Mouse (Mus musculus): Measurements from ENCODE around the gene Snx3.

The Snx3 gene

DNA sequence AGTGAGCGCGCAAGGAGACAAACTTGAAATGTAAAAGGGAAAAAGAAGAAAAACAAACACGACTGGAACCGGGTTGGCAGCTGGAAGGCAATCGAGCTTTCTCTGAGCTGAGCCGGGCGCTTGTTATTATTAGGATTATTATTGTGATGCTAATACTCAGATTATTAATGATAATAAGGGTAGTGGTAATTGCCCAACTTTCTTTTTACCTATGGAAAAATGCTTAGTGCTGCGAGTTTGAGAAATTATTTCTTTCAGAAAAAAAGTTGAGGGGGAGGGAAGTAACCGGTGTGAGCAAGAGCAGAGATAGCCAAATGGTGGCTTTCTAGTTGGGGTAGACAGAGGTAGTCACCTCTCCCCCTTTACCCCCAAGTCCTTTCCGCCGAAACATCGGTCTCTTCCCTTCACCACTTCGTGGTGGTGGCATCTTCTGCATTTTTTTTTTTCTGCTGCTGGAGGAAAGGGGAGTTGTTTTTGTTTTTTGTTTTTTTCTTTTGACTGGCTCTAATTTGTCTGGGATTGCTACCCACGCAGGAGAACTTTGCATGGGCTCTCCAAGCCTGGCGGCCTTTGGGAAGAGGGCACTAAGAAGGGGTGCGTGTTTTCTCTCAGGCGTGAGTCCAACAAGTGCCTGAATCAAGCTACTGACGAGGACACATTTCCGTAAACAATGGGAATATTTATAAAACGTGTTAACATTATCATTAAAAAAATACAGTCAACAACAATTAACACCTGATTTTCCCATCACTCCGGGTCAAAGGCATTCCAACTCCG is 77.1 kb downstream of the Snx3 start:
- no peak for DNase-seq (ENCODE audit: low spot score)

DNA sequence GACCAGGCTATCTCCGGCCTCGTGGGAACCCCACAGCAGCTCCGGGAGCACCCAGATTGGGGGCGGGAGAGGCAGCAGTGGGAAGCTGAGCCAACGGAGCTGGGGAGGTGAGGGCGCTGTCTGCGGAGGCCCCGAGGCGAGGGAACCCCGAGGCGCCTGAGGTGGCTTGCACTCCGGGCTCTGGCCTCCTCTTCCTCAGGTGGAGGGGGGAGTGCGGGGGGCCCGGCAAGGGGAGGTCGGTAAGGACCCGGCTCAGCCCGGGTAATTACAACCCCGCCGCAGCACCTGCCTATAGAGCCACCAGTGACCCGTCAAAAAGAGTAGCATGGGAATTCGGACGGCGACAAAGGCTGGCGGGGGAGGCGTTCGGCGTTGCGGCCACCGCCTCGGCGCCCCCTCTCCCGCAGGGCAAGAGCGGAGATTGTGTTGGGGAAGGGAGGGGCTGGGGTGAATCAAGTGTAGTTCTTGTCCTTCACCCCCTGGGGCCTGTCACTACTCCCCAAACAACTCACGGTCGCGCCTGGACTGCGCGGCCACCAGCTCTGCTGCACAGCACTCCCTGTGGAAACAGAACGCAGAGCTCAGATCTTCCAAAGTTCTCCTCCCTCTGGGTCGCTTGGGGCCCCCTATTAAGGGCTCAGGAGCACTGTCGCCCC is 77.8 kb downstream of the Snx3 start:
- DNase-seq (ENCODE audit: low spot score) = no peak

DNA sequence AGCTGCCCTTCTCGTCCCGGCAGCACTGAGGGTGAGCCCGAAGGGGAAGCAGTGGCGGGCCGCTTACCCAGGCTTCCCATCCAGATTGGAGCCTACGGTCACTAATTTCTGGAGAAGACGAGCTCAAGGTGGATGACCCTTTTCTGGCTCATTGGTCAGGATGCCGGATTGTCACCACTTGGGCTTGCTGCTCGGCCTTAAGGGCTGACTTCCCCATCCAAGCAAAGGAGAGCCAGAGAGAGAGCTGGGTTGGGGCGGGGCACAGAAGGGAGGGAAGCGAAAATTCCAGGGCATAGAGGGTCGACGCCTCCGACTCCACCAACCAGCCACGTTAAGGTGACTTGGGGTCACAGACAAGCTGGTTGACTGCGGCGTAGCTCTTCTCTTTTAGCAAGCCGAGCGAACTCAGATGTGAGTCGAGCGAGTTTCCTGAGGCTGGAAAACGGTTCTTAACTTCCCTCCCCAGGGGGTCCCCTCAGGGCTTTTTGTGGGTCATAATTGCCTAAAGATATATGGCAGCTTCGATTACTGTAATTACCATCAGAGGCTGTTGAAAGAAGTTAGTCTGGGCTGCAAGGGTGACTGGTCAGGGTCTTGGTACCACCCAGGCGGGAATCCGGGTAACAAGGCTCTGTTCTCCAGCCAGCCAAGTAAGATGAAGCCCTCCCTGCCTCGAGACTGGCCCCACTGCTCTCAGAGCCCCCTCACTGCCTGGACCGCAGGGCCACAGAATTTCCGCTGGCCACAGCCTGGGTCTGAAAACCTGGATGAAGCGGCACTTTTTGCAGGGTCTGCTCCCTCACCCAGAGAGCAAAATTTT is 78.5 kb downstream of the Snx3 start:
- DNase-seq (ENCODE audit: low spot score) = no peak

DNA sequence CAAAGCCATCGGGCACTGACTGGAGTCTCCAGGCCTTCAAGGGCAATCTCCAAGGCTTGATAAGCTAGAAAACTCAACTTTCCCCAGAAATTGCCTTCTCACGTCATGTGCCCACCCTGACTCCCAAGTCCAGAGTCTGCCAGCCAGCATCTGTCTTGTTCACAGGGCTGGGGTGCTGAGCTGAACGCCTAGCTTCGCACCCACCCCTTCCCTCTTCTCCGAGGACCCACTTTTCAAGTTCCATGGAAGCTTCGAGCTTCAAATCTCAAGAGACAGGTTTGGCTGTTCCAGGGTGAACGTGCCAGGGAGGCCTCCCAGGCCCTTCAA is 79.1 kb downstream of the Snx3 start:
- no peak for DNase-seq (ENCODE audit: low spot score)

DNA sequence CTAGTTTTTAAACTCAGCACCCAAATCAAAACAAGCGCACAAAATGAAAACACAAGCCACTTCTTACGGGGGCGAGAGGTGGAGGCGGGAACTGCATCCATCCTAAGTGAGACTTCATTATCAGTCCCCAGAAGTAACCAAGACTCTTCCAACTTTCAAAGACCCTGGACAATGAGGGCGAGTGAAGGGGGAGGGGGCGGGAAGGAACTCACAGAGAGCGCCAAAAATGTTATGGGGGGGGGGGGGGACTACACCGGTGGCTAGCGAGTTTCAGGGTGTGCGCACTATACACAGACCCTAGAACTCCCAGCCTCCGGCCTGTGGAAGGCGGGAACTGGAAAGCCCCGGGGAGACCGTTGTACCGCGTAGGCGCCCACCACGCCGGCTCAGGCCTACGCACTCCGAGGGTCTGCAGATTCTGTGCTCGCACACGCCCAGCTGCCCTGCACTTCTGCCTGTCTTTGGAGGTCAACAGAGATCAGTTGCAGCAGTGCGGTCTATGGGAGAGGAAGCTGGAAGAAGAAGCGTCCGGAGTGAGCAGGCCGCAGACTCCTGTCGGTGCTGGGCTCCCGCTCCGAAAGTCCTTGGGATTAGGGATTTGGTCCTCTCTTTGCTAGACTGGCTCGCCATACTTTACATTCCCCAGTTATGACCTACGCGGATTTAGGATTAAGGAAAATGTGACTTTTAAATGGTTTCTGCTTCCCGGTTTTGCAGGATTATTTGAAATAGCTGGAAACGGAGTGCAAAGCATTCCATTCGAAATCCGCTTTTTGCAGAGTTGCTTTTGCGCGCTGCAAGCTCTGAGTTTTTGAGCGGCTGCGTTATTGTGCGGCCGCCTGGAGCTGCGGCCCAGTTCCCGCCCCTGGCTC is 80.1 kb downstream of the Snx3 start:
- no peak for DNase-seq (ENCODE audit: low spot score)

DNA sequence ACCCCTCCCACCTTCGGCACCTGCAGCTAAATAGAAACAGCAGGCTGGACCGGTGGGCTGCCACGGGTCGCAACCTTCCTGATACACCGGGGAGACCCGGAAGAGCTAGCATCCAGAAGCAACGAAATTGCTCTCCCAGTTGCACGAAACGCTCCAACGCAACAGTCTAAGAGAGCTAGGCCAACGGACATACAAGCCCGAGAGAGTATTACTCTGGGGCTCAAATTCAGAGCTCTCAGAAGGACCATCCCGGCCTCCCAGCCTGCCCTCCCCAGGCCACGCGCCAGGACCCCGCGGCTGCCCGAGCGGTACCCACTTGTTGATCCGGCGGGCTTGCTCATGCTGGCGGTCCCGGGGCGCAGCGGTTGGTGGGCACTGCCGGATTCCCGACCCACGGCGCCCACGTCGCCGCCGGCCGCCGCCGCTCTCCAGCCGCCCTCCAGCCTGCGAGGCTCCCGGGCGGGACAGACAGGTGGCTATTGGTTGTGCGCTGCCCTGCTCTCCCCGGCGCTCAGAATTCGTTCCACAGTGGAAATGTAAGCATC is 80.8 kb downstream of the Snx3 start:
- DNase-seq (ENCODE audit: low spot score) = no peak

DNA sequence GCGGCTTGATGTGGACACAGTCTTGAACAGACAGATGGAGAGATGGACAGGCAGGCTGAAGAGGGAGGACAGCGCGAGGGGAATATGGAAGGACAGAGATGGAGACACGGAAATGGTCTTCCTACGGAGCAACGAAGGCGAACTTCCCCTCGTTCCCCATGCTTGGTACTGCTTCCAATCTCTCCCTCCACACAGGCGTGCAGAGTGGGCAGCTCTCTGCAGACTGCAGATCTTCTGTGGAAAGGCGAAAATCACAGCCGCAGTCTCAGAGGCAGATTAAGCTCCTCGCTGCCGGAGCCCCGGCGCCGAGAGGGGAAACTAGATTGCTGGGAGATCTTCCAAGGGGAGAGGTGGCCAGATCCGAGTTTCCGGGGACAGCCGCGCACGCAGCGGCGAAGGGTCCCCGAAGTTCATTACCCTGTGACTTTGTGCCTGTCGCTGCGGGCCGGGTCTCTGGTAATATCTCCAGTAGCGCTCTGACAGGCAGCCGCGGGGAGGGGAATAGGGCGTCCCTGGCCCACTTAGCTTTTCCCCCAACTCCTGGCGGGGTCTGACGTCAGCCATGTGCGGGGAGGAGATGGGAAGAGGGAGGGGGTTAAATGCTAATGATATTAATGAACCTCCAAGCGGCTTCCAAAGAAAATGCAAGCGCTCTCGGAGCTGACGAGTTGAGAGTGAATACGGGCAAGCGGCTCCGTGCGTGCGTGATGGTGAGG is 81.5 kb downstream of the Snx3 start, which contains the start of the genes Nr2e1 and Ostm1:
TSS of gene Nr2e1 (minus strand) at position 476 of the 716 bp plus-strand sequence.
TSS of gene Ostm1 (plus strand) at position 666 of the 716 bp plus-strand sequence.
- DNase-seq (ENCODE audit: low spot score) = no peak

DNA sequence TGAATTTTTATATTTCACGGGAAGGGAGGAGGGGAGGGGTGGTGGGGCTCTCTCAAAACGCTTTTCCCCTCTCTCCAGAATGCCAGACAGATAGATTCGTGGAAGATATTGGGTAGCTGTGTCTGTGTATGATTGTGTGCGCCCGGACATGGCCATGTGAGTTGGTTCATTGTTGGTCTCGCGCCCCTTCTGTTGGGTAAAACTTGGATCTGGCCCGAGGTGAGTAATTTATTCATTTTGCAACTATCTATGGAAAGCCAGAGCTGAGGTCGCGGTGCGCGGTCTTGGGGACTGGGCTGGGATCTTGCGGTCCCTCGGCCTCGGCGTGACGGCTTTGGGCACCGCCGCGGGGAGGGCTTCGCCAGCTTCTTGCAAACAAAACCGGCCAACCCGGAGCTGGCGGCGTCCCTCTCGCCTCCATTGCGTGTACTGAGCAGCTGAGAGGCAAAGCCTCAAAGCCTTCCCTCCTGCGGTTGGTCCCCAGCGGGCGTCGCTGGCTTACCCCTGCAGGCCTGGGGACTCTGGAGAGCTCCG is 82.1 kb downstream of the Snx3 start:
- DNase-seq (ENCODE audit: low spot score) = no peak

DNA sequence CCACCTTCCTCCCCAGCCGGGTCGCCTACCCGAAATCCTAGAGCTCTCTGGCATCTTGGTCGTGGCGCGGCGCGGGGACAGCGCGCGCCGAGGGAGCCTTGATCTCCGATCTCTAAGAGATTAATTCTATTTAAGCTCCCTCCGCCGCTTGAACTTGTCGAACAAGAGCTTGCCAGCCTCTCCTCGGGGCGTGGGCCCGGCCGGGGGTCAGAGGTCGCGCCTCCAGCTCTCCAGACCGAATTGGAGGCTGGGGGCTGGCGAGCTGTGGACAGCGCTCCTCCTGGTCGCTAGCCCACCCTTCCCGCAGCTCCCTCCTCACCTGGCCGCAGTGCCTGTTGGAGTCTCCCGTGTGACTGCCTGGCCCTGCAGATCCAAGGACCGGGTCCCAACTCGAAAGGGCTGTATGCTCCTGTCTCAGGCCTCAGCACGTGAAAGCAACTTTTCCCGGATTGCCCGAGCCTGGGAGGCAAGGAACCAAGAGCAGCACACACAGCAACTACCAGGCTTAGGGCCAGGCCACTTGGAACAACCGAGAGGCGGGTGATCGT is 82.7 kb downstream of the Snx3 start:
- no peak for DNase-seq (ENCODE audit: low spot score)
